Mouse (Mus musculus) Patski (cell line): Measurements from ENCODE around the gene Ranbp3. TPM values are rescaled to one million over a fixed set of nuclear protein-coding genes. Genes with fewer than 3 reads are reported as not detected.
A peak's percentile ranks its signal among the peaks of the same experiment; 100 is the strongest.

Experiments
- ATAC-seq: fragments of 100-300 bp; one replicate; pipeline ENCODE4 v1.8.0; 2021
- CTCF ChIA-PET: fragments of 350-600 bp; sonication (Branson Sonifier 250); formaldehyde crosslinking; loops from one replicate; lab custom pipeline; 2022; ENCODE audit warnings: inconsistent platforms; lab: Charles Lee
- POLR2A ChIA-PET: fragments of 350-600 bp; sonication (Branson Sonifier 250); formaldehyde crosslinking; loops from one replicate; lab custom pipeline; 2022; ENCODE audit warnings: antibody characterized with exemption, inconsistent platforms; lab: Charles Lee
- DNase-seq: peaks from one replicate; pipeline ENCODE4 v3.0.0-alpha.2; 2011; ENCODE audit warnings: low read depth, low spot score
- H3K27me3 ChIP-seq: fragments of 371-371 bp; one replicate; pipeline ENCODE4 v1.5.1; 2021
- CTCF ChIP-seq: fragments of 100-300 bp; IDR thresholded peaks from one replicate; pipeline ENCODE4 v1.5.1; 2021
- in situ Hi-C: fragments of 300-500 bp; cut with MboI; formaldehyde crosslinking; loops from 3 replicates; pipeline ENCODE4 v1.11.1; 2018; ENCODE audit warnings: low pct_unique_long_range_greater_than_20kb, mixed read lengths
- polyA plus RNA-seq: library from polyadenylated mRNA; unstranded; gene quantifications from one replicate; pipeline ENCODE4 v1.2.3, GENCODE M21; 2021

The Ranbp3 gene
- polyA plus RNA-seq, 1 experiment from 2014 or later: 85.8 TPM

GRCm38 (mm10) chr17:56668384-56669144 lies 4.5 kb upstream of the Ranbp3 start:
- peak; percentile 97 for TF ChIP-seq CTCF
- ChIA-PET POLR2A (interaction anchor here (0.6 to 1.3 kb wide), 4 partner anchors 43 to 83 kb away, joined by 3 to 5 read pairs (median 4); no protein-coding TSS in a partner anchor), CTCF (interaction anchor here (0.9 to 3.3 kb wide), 6 partner anchors 11 to 110 kb away, joined by 3 to 12 read pairs (median 6); partner anchors contain the start of genes 2410015M20Rik, Catsperd and Lonp1)
- ATAC-seq (no peak), DNase-seq (no peak)
- no peaks in the 10 kb centered on the region for H3K27me3 ChIP-seq
- in situ Hi-C loops: loop anchor here (5.0 kb wide), 1 partner anchor 41 kb away; the partner anchor contains the start of genes Catsperd and Lonp1

GRCm38 (mm10) chr17:56669766-56670165 lies 3.3 kb upstream of the Ranbp3 start:
- TF ChIP-seq CTCF: no peak
- in situ Hi-C loops: loop anchor here (5.0 kb wide), 2 partner anchors 42 to 312 kb away; partner anchors contain the start of genes Catsperd and Lonp1
- no peak for ATAC-seq
- no peak for DNase-seq
- POLR2A ChIA-PET: interaction anchor here (1.3 kb wide), 1 partner anchor 44 kb away, joined by 4 read pairs; no protein-coding TSS in a partner anchor
- no peaks in the 10 kb centered on the region for H3K27me3 ChIP-seq
- CTCF ChIA-PET: interaction anchor here (1.3 to 3.3 kb wide), 5 partner anchors 10 to 111 kb away, joined by 3 to 12 read pairs (median 9); partner anchors contain the start of genes Catsperd and Lonp1

GRCm38 (mm10) chr17:56673647-56674416 lies 738 bp downstream of the Ranbp3 start:
- CTCF ChIA-PET: no interaction called here
- DNase-seq (no peak), ATAC-seq (no peak)
- H3K27me3 ChIP-seq: no peaks in the 10 kb centered on the region
- in situ Hi-C loops: loop anchor here (5.0 kb wide), 1 partner anchor 317 kb away; no protein-coding TSS in a partner anchor
- TF ChIP-seq CTCF: no peak
- POLR2A ChIA-PET: interaction anchor here (0.6 kb wide), 1 partner anchor 21 kb away, joined by 3 read pairs; no protein-coding TSS in a partner anchor

GRCm38 (mm10) chr17:56681791-56682190 lies 8.7 kb downstream of the Ranbp3 start:
- in situ Hi-C loops: no loop called here
- DNase-seq (no peak), ATAC-seq (no peak)
- ChIA-PET CTCF (no interaction called here), POLR2A (no interaction called here)
- no peak for TF ChIP-seq CTCF
- H3K27me3 ChIP-seq: no peaks in the 10 kb centered on the region

GRCm38 (mm10) chr17:56682880-56683279 lies 9.8 kb downstream of the Ranbp3 start:
- no peaks in the 10 kb centered on the region for H3K27me3 ChIP-seq
- in situ Hi-C loops: no loop called here
- POLR2A ChIA-PET: interaction anchor here (0.6 to 1.1 kb wide), 2 partner anchors 11 to 214 kb away, joined by 4 to 5 read pairs; no protein-coding TSS in a partner anchor
- CTCF ChIA-PET: no interaction called here
- TF ChIP-seq CTCF: no peak
- DNase-seq: no peak
- no peak for ATAC-seq

- in situ Hi-C loops: no loop called here
- DNase-seq (no peak), ATAC-seq (no peak)
- H3K27me3 ChIP-seq: no peaks in the 10 kb centered on the region
- ChIA-PET POLR2A (no interaction called here), CTCF (no interaction called here)
- TF ChIP-seq CTCF: no peak
Measured at GRCm38 (mm10) chr17:56683546-56684140, 10.5 kb downstream of the Ranbp3 start.

- DNase-seq (no peak), ATAC-seq (no peak)
- ChIA-PET POLR2A (no interaction called here), CTCF (no interaction called here)
- no peaks in the 10 kb centered on the region for H3K27me3 ChIP-seq
- no peak for TF ChIP-seq CTCF
- in situ Hi-C loops: no loop called here
Measured at GRCm38 (mm10) chr17:56684649-56685048, 11.6 kb downstream of the Ranbp3 start.

- in situ Hi-C loops: no loop called here
Measured at GRCm38 (mm10) chr17:56686801-56687200, 13.7 kb downstream of the Ranbp3 start.

GRCm38 (mm10) chr17:56688045-56688444 lies 15.0 kb downstream of the Ranbp3 start:
- in situ Hi-C loops: no loop called here
- CTCF ChIA-PET: no interaction called here
- no peak for ATAC-seq

More at GRCm38 (mm10) chr17:56686801-56687200, 13.7 kb downstream of the Ranbp3 start:
- ATAC-seq: no peak
- ChIA-PET POLR2A (interaction anchor here (0.6 to 1.7 kb wide), 2 partner anchors 12 to 774 kb away, joined by 3 to 5 read pairs; no protein-coding TSS in a partner anchor), CTCF (no interaction called here)
- DNase-seq: no peak
- no peak for TF ChIP-seq CTCF
- H3K27me3 ChIP-seq: no peaks in the 10 kb centered on the region

GRCm38 (mm10) chr17:56688689-56689088 lies 15.6 kb downstream of the Ranbp3 start:
- in situ Hi-C loops: no loop called here
- TF ChIP-seq CTCF: no peak
- DNase-seq: no peak
- CTCF ChIA-PET: no interaction called here
- no peaks in the 10 kb centered on the region for H3K27me3 ChIP-seq
- POLR2A ChIA-PET: no interaction called here
- no peak for ATAC-seq

More at GRCm38 (mm10) chr17:56688045-56688444, 15.0 kb downstream of the Ranbp3 start:
- H3K27me3 ChIP-seq: no peaks in the 10 kb centered on the region
- no peak for TF ChIP-seq CTCF
- POLR2A ChIA-PET: interaction anchor here (1.7 kb wide), 1 partner anchor 11 kb away, joined by 5 read pairs; no protein-coding TSS in a partner anchor
- no peak for DNase-seq
